Comparison of ENCODE assay signal across 27 mouse cellular contexts in genomic region chr19:53671432-53671831, GRCm38 (mm10). TPM values are rescaled to one million over a fixed set of nuclear protein-coding genes. Genes with fewer than 3 reads are reported as not detected.
DNase-seq lines count a peak whose midpoint lies in the region; ATAC-seq and TF ChIP-seq lines count a peak whose summit lies in the region.
"Had no signal": no experiment of that assay in that cellular context is flagged by ENCODE, and none has a peak within 500 bp of the region (broad histone marks: within the 10 kb centered on the region; RNA-seq: fewer than 3 reads in every experiment).

No protein-coding gene starts in this region.

- DNase-seq in heart, embryonic 10.5 days (ENCODE audit: low spot score) = no peak
- DNase-seq in heart, adult 8-10 months (ENCODE audit: low spot score) = no peak
- DNase-seq in CH12.LX (ENCODE audit: extremely low read depth) = peak; percentile 55
- DNase-seq in Muller cell, postnatal 12 days (ENCODE audit: inconsistent ontology term) = peak; percentile 25
- DNase-seq in left cerebral cortex, adult 2 months (ENCODE audit: extremely low spot score in 1 of 2, low spot score in 2 of 2) = no peak
- DNase-seq in adrenal gland, adult 8-10 months = no peak
- DNase-seq: B cell, adult 2 months; cerebellum, adult 11-12 months; cerebellum, postnatal 10 days; forebrain, postnatal 0 days; gastrocnemius, postnatal 25 days; kidney, adult 8-10 months; kidney, postnatal 10 days; left cerebral cortex, postnatal 4 days; lung, postnatal 4 days; right cerebral cortex, postnatal 25 days; thymus, adult 18-20 months; thymus, postnatal 36 days had no signal

- H3K27me3 ChIP-seq in heart, embryonic 10.5 days (ENCODE audit: insufficient read depth, poor library complexity, severe bottlenecking) = peaks cover 26% of the 10 kb centered on the region
- no peaks in the 10 kb centered on the region for H3K27me3 ChIP-seq in CH12.LX (replicated peaks)
- peaks cover 10% of the 10 kb centered on the region for H3K27me3 ChIP-seq in heart, embryonic 16.5 days (ENCODE audit: control insufficient read depth, insufficient read depth, low read length)

- no peak for TF ChIP-seq RAD21 in CH12.LX (IDR thresholded peaks at IDR 0.05; ENCODE audit: low read depth, low read length)

- H3K79me2 ChIP-seq in CH12.LX (replicated peaks; ENCODE audit: control insufficient read depth, extremely low read depth, insufficient read depth, poor library complexity, severe bottlenecking) = no peaks in the 10 kb centered on the region

- dilution Hi-C loops in CH12.LX (cut with MboI; ENCODE audit: extremely low pct_ligation_motif_present, extremely low pct_unique_long_range_greater_than_20kb, low sequenced_read_pairs) = no loop called here

- TF ChIP-seq POLR2A in CH12.LX (IDR thresholded peaks at IDR 0.05; ENCODE audit: low read depth, low read length) = no peak

- no peak overlapping the region for H3K9ac ChIP-seq in CH12.LX (ENCODE audit: insufficient read depth, low read depth)
- H3K9ac ChIP-seq in heart, embryonic 16.5 days (ENCODE audit: low read length) = peak overlapping the region; percentile 45
- H3K9ac ChIP-seq: forebrain, postnatal 0 days; intestine, embryonic 15.5 days; limb, embryonic 15.5 days; liver, embryonic 14.5 days; lung, embryonic 15.5 days had no signal

- peak overlapping the region; percentile 89 for H3K27ac ChIP-seq in heart, embryonic 10.5 days
- no peak overlapping the region for H3K27ac ChIP-seq in CH12.LX (ENCODE audit: insufficient read depth, low read depth)
- H3K27ac ChIP-seq in heart, embryonic 16.5 days (ENCODE audit: low read length) = peak overlapping the region; percentile 93
- no peak overlapping the region for H3K27ac ChIP-seq in left cerebral cortex, adult 2 months
- H3K27ac ChIP-seq: hindbrain, embryonic 10.5 days; intestine, embryonic 15.5 days; limb, embryonic 15.5 days; liver, embryonic 14.5 days; lung, embryonic 15.5 days had no signal

- no peak for TF ChIP-seq CTCF in CH12.LX (conservative IDR thresholded peaks at IDR 0.05 in 1 of 2, IDR thresholded peaks at IDR 0.05 in 1 of 2; ENCODE audit: low read depth in 2 of 2, low read length in 2 of 2)
- TF ChIP-seq CTCF in left cerebral cortex, adult 2 months (IDR thresholded peaks at IDR 0.05) = no peak

- H3K4me2 ChIP-seq in CH12.LX (ENCODE audit: insufficient read depth, low read depth, poor library complexity, severe bottlenecking) = no peak overlapping the region
- no peak overlapping the region for H3K4me2 ChIP-seq in heart, embryonic 16.5 days (ENCODE audit: low read depth, low read length)
- H3K4me2 ChIP-seq: intestine, embryonic 15.5 days; limb, embryonic 15.5 days; lung, embryonic 15.5 days had no signal

- TF ChIP-seq EP300 in CH12.LX (IDR thresholded peaks at IDR 0.05; ENCODE audit: low read length) = no peak

- ATAC-seq in heart, embryonic 16.5 days (replicated peaks; ENCODE audit: extremely low read depth, insufficient read depth, low FRiP score) = peak; percentile 39
- ATAC-seq: forebrain, postnatal 0 days; hindbrain, embryonic 16.5 days; intestine, embryonic 15.5 days had no signal

- in situ Hi-C loops in CH12.LX (cut with MboI; ENCODE audit: low pct_ligation_motif_present, low pct_unique_long_range_greater_than_20kb, low sequenced_read_pairs) = no loop called here

- H3K4me1 ChIP-seq in heart, embryonic 10.5 days = peaks cover 60% of the 10 kb centered on the region
- H3K4me1 ChIP-seq in CH12.LX (ENCODE audit: control insufficient read depth in 1 of 2, insufficient read depth in 2 of 2) = peaks cover 0 to 49% of the 10 kb centered on the region in 2 experiments; a peak in 2 of 4 replicates
- H3K4me1 ChIP-seq in heart, embryonic 16.5 days (ENCODE audit: control insufficient read depth, insufficient read depth, low read length) = peaks cover 40% of the 10 kb centered on the region

- H3K9me3 ChIP-seq in heart, embryonic 10.5 days = no peaks in the 10 kb centered on the region
- no peaks in the 10 kb centered on the region for H3K9me3 ChIP-seq in CH12.LX (replicated peaks; ENCODE audit: low read length)
- H3K9me3 ChIP-seq in heart, embryonic 16.5 days (replicated peaks; ENCODE audit: control insufficient read depth, low read length) = no peaks in the 10 kb centered on the region
- H3K9me3 ChIP-seq: embryonic facial prominence, embryonic 10.5 days; hindbrain, embryonic 10.5 days; intestine, embryonic 15.5 days; limb, embryonic 15.5 days; lung, embryonic 15.5 days had no signal

- WGBS in heart, embryonic 10.5 days = 37% methylated on average over 3 of the region's 3 CpGs
- 52% methylated on average over 3 of the region's 3 CpGs for WGBS in heart, embryonic 16.5 days

- intact Hi-C loops in left cerebral cortex, adult 2 months (cut with DNase I) = no loop called here

- peak overlapping the region; percentile 35; the same call in 1 of the 2 replicates for H3K4me3 ChIP-seq in heart, embryonic 10.5 days
- no peak overlapping the region for H3K4me3 ChIP-seq in CH12.LX (replicated peaks in 1 of 3; ENCODE audit: low read depth in 2 of 3, low read length in 2 of 3, poor library complexity in 1 of 3)
- no peak overlapping the region for H3K4me3 ChIP-seq in heart, embryonic 16.5 days (ENCODE audit: low read length)
- H3K4me3 ChIP-seq in left cerebral cortex, adult 2 months = no peak overlapping the region
- H3K4me3 ChIP-seq: hindbrain, embryonic 10.5 days; intestine, embryonic 15.5 days; limb, embryonic 15.5 days; lung, embryonic 15.5 days had no signal

- H3K36me3 ChIP-seq in heart, embryonic 10.5 days = no peaks in the 10 kb centered on the region
- H3K36me3 ChIP-seq in CH12.LX (replicated peaks in 1 of 2; ENCODE audit: control insufficient read depth in 1 of 2, insufficient read depth in 1 of 2, low read length in 1 of 2) = no peaks in the 10 kb centered on the region
- H3K36me3 ChIP-seq in heart, embryonic 16.5 days (ENCODE audit: control insufficient read depth, insufficient read depth) = no peaks in the 10 kb centered on the region
- H3K36me3 ChIP-seq: embryonic facial prominence, embryonic 10.5 days; hindbrain, embryonic 10.5 days; intestine, embryonic 15.5 days; limb, embryonic 15.5 days; lung, embryonic 15.5 days had no signal

TF ChIP-seq in CH12.LX, 34 proteins besides CTCF, POLR2A, EP300 and RAD21:
- TF ChIP-seq SMC3 (IDR thresholded peaks at IDR 0.05; ENCODE audit: low read depth, low read length) = no peak
- TF ChIP-seq TCF12 (IDR thresholded peaks at IDR 0.05; ENCODE audit: low read depth, low read length) = no peak
- no peak for TF ChIP-seq ETS1 (conservative IDR thresholded peaks at IDR 0.05; ENCODE audit: low read depth, low read length)
- TF ChIP-seq IRF4 (IDR thresholded peaks at IDR 0.05; ENCODE audit: low read depth, low read length) = no peak
- no peak for TF ChIP-seq ZNF384 (IDR thresholded peaks at IDR 0.05; ENCODE audit: low read depth, low read length)
- TF ChIP-seq ELF1 (IDR thresholded peaks at IDR 0.05; ENCODE audit: low read depth, low read length) = no peak
- TF ChIP-seq MYC (IDR thresholded peaks at IDR 0.05; ENCODE audit: low read depth, low read length) = no peak
- TF ChIP-seq ZMIZ1 (IDR thresholded peaks at IDR 0.05; ENCODE audit: low read depth, low read length) = no peak
- TF ChIP-seq KAT2A (IDR thresholded peaks at IDR 0.05; ENCODE audit: insufficient replicate concordance, low read length) = no peak
- TF ChIP-seq SIN3A (IDR thresholded peaks at IDR 0.05; ENCODE audit: low read length) = no peak

RNA-seq across cellular contexts. Expression of gene Rbm20, which starts 5.7 kb away (rescaled TPM):
- 18.3 and 34.7 TPM in 2 replicates for polyA plus RNA-seq in heart, embryonic 10.5 days (2016; fragmentation: Nextera tagmentation; extraction: Ambion mirVana)
- 100 to 1,000 TPM; 232 to 257 (median 245) TPM for total RNA-seq in heart, adult 8-10 months (2022)
- total RNA-seq in CH12.LX (2012; rRNA removed) (0.08 and 0.13 TPM in 2 replicates), CH12.LX (2014; rRNA removed) (0.04 and 0.05 TPM in 2 replicates)
- 0.49 and 0.56 TPM in 2 replicates for polyA plus RNA-seq in CH12.LX (2012; ENCODE audit: insufficient read length, low read depth)
- 48.1 and 50.7 TPM in 2 replicates for polyA plus RNA-seq in heart, embryonic 16.5 days (2015; fragmentation: Nextera tagmentation; extraction: Ambion mirVana)
- total RNA-seq in left cerebral cortex, adult 2 months (2021) = 1 to 10 TPM; 4.0 to 5.8 TPM
- total RNA-seq in adrenal gland, adult 8-10 months (2022) = 1 to 10 TPM; 1.4 to 1.9 (median 1.7) TPM
- total RNA-seq: neutrophil, adult 5-6 weeks had no signal

Comparison
In these comparisons a context has a peak if more than half of its experiments do, and no peak if none do; other contexts are left out.
1. DNase-seq: peak in CH12.LX (single experiment) and Muller cell, postnatal 12 days (single experiment); none in heart, embryonic 10.5 days (single experiment), heart, adult 8-10 months (single experiment), left cerebral cortex, adult 2 months (0 of 2) and adrenal gland, adult 8-10 months (single experiment).
2. H3K27ac ChIP-seq: peak in heart, embryonic 10.5 days (single experiment) and heart, embryonic 16.5 days (single experiment); none in CH12.LX (single experiment) and left cerebral cortex, adult 2 months (single experiment).
3. RNA of gene Rbm20, which starts 5.7 kb away (total RNA-seq): 232 to 257 TPM in heart, adult 8-10 months; 4.0 to 5.8 TPM in left cerebral cortex, adult 2 months, 1.4 to 1.9 TPM in adrenal gland, adult 8-10 months and 0.04 to 0.13 TPM in CH12.LX; every median in the first group is over 10 times any median in the second.